Mouse (Mus musculus): ENCODE measurements at regions not wholly inside any gene's neighbourhood (a gene's known extent, or its start where the extent isn't known, plus 50 kb on each side); places are given as distances from the start of the nearest gene placed in this dataset.

- no peak for DNase-seq (ENCODE audit: low spot score)
Measured at GRCm38 (mm10) chr13:44077022-44077421, 292.4 kb downstream of the Cd83 start.

GRCm38 (mm10) chr13:44085621-44086510 lies 301.3 kb downstream of the Cd83 start:
- peak; percentile 26 for DNase-seq (ENCODE audit: low spot score)

GRCm38 (mm10) chr13:44086801-44087200 lies 302.2 kb downstream of the Cd83 start:
- no peak for DNase-seq (ENCODE audit: low spot score)

GRCm38 (mm10) chr13:44097141-44097540 lies 312.6 kb downstream of the Cd83 start:
- DNase-seq (ENCODE audit: low spot score): no peak

- DNase-seq (ENCODE audit: low spot score): no peak
Measured at GRCm38 (mm10) chr13:44099511-44099910, 314.9 kb downstream of the Cd83 start.

GRCm38 (mm10) chr13:44100125-44101067 lies 315.8 kb downstream of the Cd83 start:
- no peak for DNase-seq (ENCODE audit: low spot score)

GRCm38 (mm10) chr13:44101161-44101560 lies 316.6 kb downstream of the Cd83 start:
- DNase-seq (ENCODE audit: low spot score): no peak

- no peak for DNase-seq (ENCODE audit: low spot score)
Measured at GRCm38 (mm10) chr13:44101806-44102205, 317.2 kb downstream of the Cd83 start.

- no peak for DNase-seq (ENCODE audit: low spot score)
Measured at GRCm38 (mm10) chr13:44102257-44102656, 317.7 kb downstream of the Cd83 start.

- no peak for DNase-seq (ENCODE audit: low spot score)
Measured at GRCm38 (mm10) chr13:44103340-44103739, 318.8 kb downstream of the Cd83 start.

GRCm38 (mm10) chr13:44105161-44105560 lies 320.6 kb downstream of the Cd83 start:
- no peak for DNase-seq (ENCODE audit: low spot score)

GRCm38 (mm10) chr13:44108695-44109094 lies 324.1 kb downstream of the Cd83 start:
- no peak for DNase-seq (ENCODE audit: low spot score)

- DNase-seq (ENCODE audit: low spot score): no peak
Measured at GRCm38 (mm10) chr13:44113043-44113442, 328.5 kb downstream of the Cd83 start.

GRCm38 (mm10) chr13:44114856-44115255 lies 330.3 kb downstream of the Cd83 start:
- DNase-seq (ENCODE audit: low spot score): no peak

GRCm38 (mm10) chr13:44117841-44118240 lies 333.3 kb downstream of the Cd83 start:
- DNase-seq (ENCODE audit: low spot score): no peak

GRCm38 (mm10) chr13:44118846-44119245 lies 334.3 kb downstream of the Cd83 start:
- no peak for DNase-seq (ENCODE audit: low spot score)

- no peak for DNase-seq (ENCODE audit: low spot score)
Measured at GRCm38 (mm10) chr13:44121241-44121671, 336.7 kb downstream of the Cd83 start.

- DNase-seq (ENCODE audit: low spot score): no peak
Measured at GRCm38 (mm10) chr13:44121932-44122331, 337.4 kb downstream of the Cd83 start.

GRCm38 (mm10) chr13:44126198-44126597 lies 341.6 kb downstream of the Cd83 start:
- DNase-seq (ENCODE audit: low spot score): no peak

- no peak for DNase-seq (ENCODE audit: low spot score)
Measured at GRCm38 (mm10) chr13:44128506-44129274, 344.1 kb downstream of the Cd83 start.

- no peak for DNase-seq (ENCODE audit: low spot score)
Measured at GRCm38 (mm10) chr13:44131916-44132315, 347.3 kb downstream of the Cd83 start.

GRCm38 (mm10) chr13:44132510-44132909 lies 347.9 kb downstream of the Cd83 start:
- DNase-seq (ENCODE audit: low spot score): no peak
